Mouse (Mus musculus) G1E (cell line): Measurements from ENCODE around the gene Ptpn21.

ENCODE experiments used
- CTCF ChIP-seq: IDR thresholded peaks from 2 replicates; pipeline ENCODE4 v1.5.1; 2012; ENCODE audit warnings: low read depth, low read length, inconsistent platforms, mixed read lengths
- GATA1 ChIP-seq: IDR thresholded peaks from 2 replicates; pipeline ENCODE4 v1.6.1; 2012; ENCODE audit warnings: borderline replicate concordance, low read length, inconsistent platforms, mixed read lengths
- GATA2 ChIP-seq: IDR thresholded peaks from 2 replicates; pipeline ENCODE4 v1.6.1; 2012; ENCODE audit warnings: low read depth, low read length, inconsistent platforms, borderline replicate concordance
- POLR2AphosphoS5 ChIP-seq: IDR thresholded peaks from 2 replicates; pipeline ENCODE4 v1.6.1; 2012; ENCODE audit warnings: low read depth, low read length, inconsistent platforms; ENCODE audit not compliant: insufficient replicate concordance
- TAL1 ChIP-seq: conservative IDR thresholded peaks from 2 replicates; pipeline ENCODE4 v1.6.1; 2012; ENCODE audit warnings: low read depth, low read length, inconsistent platforms, mixed read lengths

- TF ChIP-seq CTCF: no peak
- no peak for TF ChIP-seq TAL1
- no peak for TF ChIP-seq GATA1
- no peak for TF ChIP-seq GATA2
- no peak for TF ChIP-seq POLR2AphosphoS5
These were observed 80.3 kb downstream of the Ptpn21 start for GRCm38 (mm10) chr12:98656873-98657272.
